Mouse (Mus musculus) CD8-positive naive resting alpha-beta T cell, adult 2 months (primary cell): ENCODE data around the gene Lrrc51.

ENCODE experiments used
- DNase-seq, 2 experiments: peaks; one replicate each; pipeline ENCODE4 v3.0.0; 2022; ENCODE audit warnings: low read depth in 2 of 2, low spot score in 2 of 2

Gene Lrrc51

GRCm38 (mm10) chr7:101884160-101884559 is 49.5 kb downstream of the Lrrc51 start:
- no peak for DNase-seq

GRCm38 (mm10) chr7:101882413-101883154 is 51.1 kb downstream of the Lrrc51 start:
- no peak for DNase-seq

- no peak for DNase-seq
Measured at GRCm38 (mm10) chr7:101880855-101881254, 52.8 kb downstream of the Lrrc51 start.

- no peak for DNase-seq
Measured at GRCm38 (mm10) chr7:101875978-101876377, 57.7 kb downstream of the Lrrc51 start.

GRCm38 (mm10) chr7:101871296-101871695 is 62.4 kb downstream of the Lrrc51 start:
- no peak for DNase-seq

- DNase-seq = no peak
Measured at GRCm38 (mm10) chr7:101870629-101871028, 63.1 kb downstream of the Lrrc51 start, which contains the start of gene Folr1. TSS of gene Folr1 (minus strand) at chr7:101870788.

- DNase-seq = no peak
Measured at GRCm38 (mm10) chr7:101869163-101869500, 64.6 kb downstream of the Lrrc51 start.

- no peak for DNase-seq
Measured at GRCm38 (mm10) chr7:101868241-101869162, 65.2 kb downstream of the Lrrc51 start.

GRCm38 (mm10) chr7:101867482-101867881 is 66.2 kb downstream of the Lrrc51 start:
- no peak for DNase-seq

- DNase-seq = no peak
Measured at GRCm38 (mm10) chr7:101866491-101867265, 67.0 kb downstream of the Lrrc51 start.

GRCm38 (mm10) chr7:101863415-101863814 is 70.3 kb downstream of the Lrrc51 start, which contains the start of gene Anapc15:
TSS of gene Anapc15 (plus strand) at chr7:101863715.
- DNase-seq = no peak
